Mouse (Mus musculus): Measurements from ENCODE around the gene Ncl. TPM values are rescaled to one million over a fixed set of nuclear protein-coding genes. Genes with fewer than 3 reads are reported as not detected.

The Ncl gene
- polyA plus RNA-seq, 1 experiment, result 135 TPM

- TF ChIP-seq POLR2A (IDR thresholded peaks at IDR 0.05; ENCODE audit: borderline replicate concordance, extremely low read depth, insufficient read depth, insufficient read length, poor library complexity, severe bottlenecking), result no peak
- TF ChIP-seq CTCF (IDR thresholded peaks at IDR 0.05; ENCODE audit: borderline replicate concordance, extremely low read depth, insufficient read depth, insufficient read length), result no peak
- no peak for DNase-seq (ENCODE audit: low read depth)
Observed at GRCm38 (mm10) chr1:86359798-86360179, 589 bp upstream of the Ncl start.

GRCm38 (mm10) chr1:86358229-86358905 is 833 bp downstream of the Ncl start:
- DNase-seq (ENCODE audit: low read depth), result no peak

GRCm38 (mm10) chr1:86354186-86354585 is 5.0 kb downstream of the Ncl start:
- no peak for TF ChIP-seq POLR2A (IDR thresholded peaks at IDR 0.05; ENCODE audit: borderline replicate concordance, extremely low read depth, insufficient read depth, insufficient read length, poor library complexity, severe bottlenecking)
- no peak for TF ChIP-seq CTCF (IDR thresholded peaks at IDR 0.05; ENCODE audit: borderline replicate concordance, extremely low read depth, insufficient read depth, insufficient read length)
- no peak for DNase-seq (ENCODE audit: low read depth)

More at GRCm38 (mm10) chr1:86358229-86358905, 833 bp downstream of the Ncl start:
- no peak for TF ChIP-seq POLR2A (IDR thresholded peaks at IDR 0.05; ENCODE audit: borderline replicate concordance, extremely low read depth, insufficient read depth, insufficient read length, poor library complexity, severe bottlenecking)
- no peak for TF ChIP-seq CTCF (IDR thresholded peaks at IDR 0.05; ENCODE audit: borderline replicate concordance, extremely low read depth, insufficient read depth, insufficient read length)

- TF ChIP-seq POLR2A (IDR thresholded peaks at IDR 0.05; ENCODE audit: borderline replicate concordance, extremely low read depth, insufficient read depth, insufficient read length, poor library complexity, severe bottlenecking) (no peak), CTCF (IDR thresholded peaks at IDR 0.05; ENCODE audit: borderline replicate concordance, extremely low read depth, insufficient read depth, insufficient read length) (no peak)
- DNase-seq (ENCODE audit: low read depth), result no peak
Observed at GRCm38 (mm10) chr1:86350576-86350975, 8.6 kb downstream of the Ncl start.

GRCm38 (mm10) chr1:86349696-86350095 is 9.5 kb downstream of the Ncl start:
- DNase-seq (ENCODE audit: low read depth), result no peak
- TF ChIP-seq POLR2A (IDR thresholded peaks at IDR 0.05; ENCODE audit: borderline replicate concordance, extremely low read depth, insufficient read depth, insufficient read length, poor library complexity, severe bottlenecking), result no peak
- no peak for TF ChIP-seq CTCF (IDR thresholded peaks at IDR 0.05; ENCODE audit: borderline replicate concordance, extremely low read depth, insufficient read depth, insufficient read length)

- no peak for DNase-seq (ENCODE audit: low read depth)
- TF ChIP-seq CTCF (IDR thresholded peaks at IDR 0.05; ENCODE audit: borderline replicate concordance, extremely low read depth, insufficient read depth, insufficient read length) (no peak), POLR2A (IDR thresholded peaks at IDR 0.05; ENCODE audit: borderline replicate concordance, extremely low read depth, insufficient read depth, insufficient read length, poor library complexity, severe bottlenecking) (no peak)
Observed at GRCm38 (mm10) chr1:86349201-86349600, 10.0 kb downstream of the Ncl start.

GRCm38 (mm10) chr1:86348801-86349200 is 10.4 kb downstream of the Ncl start:
- DNase-seq (ENCODE audit: low read depth), result no peak

GRCm38 (mm10) chr1:86348083-86348482 is 11.1 kb downstream of the Ncl start:
- no peak for DNase-seq (ENCODE audit: low read depth)
- no peak for TF ChIP-seq POLR2A (IDR thresholded peaks at IDR 0.05; ENCODE audit: borderline replicate concordance, extremely low read depth, insufficient read depth, insufficient read length, poor library complexity, severe bottlenecking)
- no peak for TF ChIP-seq CTCF (IDR thresholded peaks at IDR 0.05; ENCODE audit: borderline replicate concordance, extremely low read depth, insufficient read depth, insufficient read length)

More at GRCm38 (mm10) chr1:86348801-86349200, 10.4 kb downstream of the Ncl start:
- no peak for TF ChIP-seq POLR2A (IDR thresholded peaks at IDR 0.05; ENCODE audit: borderline replicate concordance, extremely low read depth, insufficient read depth, insufficient read length, poor library complexity, severe bottlenecking)
- no peak for TF ChIP-seq CTCF (IDR thresholded peaks at IDR 0.05; ENCODE audit: borderline replicate concordance, extremely low read depth, insufficient read depth, insufficient read length)

GRCm38 (mm10) chr1:86347716-86348045 is 11.5 kb downstream of the Ncl start:
- TF ChIP-seq CTCF (IDR thresholded peaks at IDR 0.05; ENCODE audit: borderline replicate concordance, extremely low read depth, insufficient read depth, insufficient read length) (no peak), POLR2A (IDR thresholded peaks at IDR 0.05; ENCODE audit: borderline replicate concordance, extremely low read depth, insufficient read depth, insufficient read length, poor library complexity, severe bottlenecking) (no peak)
- DNase-seq (ENCODE audit: low read depth), result no peak

GRCm38 (mm10) chr1:86346851-86347715 is 12.1 kb downstream of the Ncl start:
- TF ChIP-seq POLR2A (IDR thresholded peaks at IDR 0.05; ENCODE audit: borderline replicate concordance, extremely low read depth, insufficient read depth, insufficient read length, poor library complexity, severe bottlenecking) (no peak), CTCF (IDR thresholded peaks at IDR 0.05; ENCODE audit: borderline replicate concordance, extremely low read depth, insufficient read depth, insufficient read length) (no peak)
- DNase-seq (ENCODE audit: low read depth), result no peak

- DNase-seq (ENCODE audit: low read depth), result no peak
- TF ChIP-seq POLR2A (IDR thresholded peaks at IDR 0.05; ENCODE audit: borderline replicate concordance, extremely low read depth, insufficient read depth, insufficient read length, poor library complexity, severe bottlenecking) (no peak), CTCF (IDR thresholded peaks at IDR 0.05; ENCODE audit: borderline replicate concordance, extremely low read depth, insufficient read depth, insufficient read length) (no peak)
Observed at GRCm38 (mm10) chr1:86345956-86346355, 13.2 kb downstream of the Ncl start.

All from brain, embryonic 14.5 days (tissue).